Mouse (Mus musculus) frontal cortex, postnatal 14 days (tissue): Measurements from ENCODE around the gene Muc1.
A peak's percentile ranks its signal among the peaks of the same experiment; 100 is the strongest.

ENCODE experiments used
- DNase-seq, 2 experiments: peaks; one replicate each; pipeline ENCODE4 v3.0.0; 2022; ENCODE audit warnings: low spot score in 2 of 2

Gene Muc1

DNA sequence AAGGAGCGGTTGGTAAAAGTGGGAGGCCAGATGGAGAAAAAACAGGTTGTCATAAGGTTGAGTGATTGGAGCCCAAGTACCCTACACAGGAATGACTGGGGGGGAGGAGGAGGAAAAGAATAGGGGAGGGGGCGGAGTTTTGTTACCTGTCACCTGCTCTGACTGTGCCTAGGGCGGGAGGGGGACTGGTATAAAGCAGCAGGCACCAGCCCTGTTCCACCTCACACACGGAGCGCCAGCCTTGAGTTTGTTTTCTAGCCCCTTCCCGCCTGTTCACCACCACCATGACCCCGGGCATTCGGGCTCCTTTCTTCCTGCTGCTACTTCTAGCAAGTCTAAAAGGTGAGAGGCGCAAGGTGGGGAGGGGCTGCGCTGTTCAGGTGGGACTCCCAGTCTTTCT lies at the start of gene Muc1:
Muc1 (plus strand) TSS at position 222 of the 400 bp plus-strand sequence.
- no peak for DNase-seq

DNA sequence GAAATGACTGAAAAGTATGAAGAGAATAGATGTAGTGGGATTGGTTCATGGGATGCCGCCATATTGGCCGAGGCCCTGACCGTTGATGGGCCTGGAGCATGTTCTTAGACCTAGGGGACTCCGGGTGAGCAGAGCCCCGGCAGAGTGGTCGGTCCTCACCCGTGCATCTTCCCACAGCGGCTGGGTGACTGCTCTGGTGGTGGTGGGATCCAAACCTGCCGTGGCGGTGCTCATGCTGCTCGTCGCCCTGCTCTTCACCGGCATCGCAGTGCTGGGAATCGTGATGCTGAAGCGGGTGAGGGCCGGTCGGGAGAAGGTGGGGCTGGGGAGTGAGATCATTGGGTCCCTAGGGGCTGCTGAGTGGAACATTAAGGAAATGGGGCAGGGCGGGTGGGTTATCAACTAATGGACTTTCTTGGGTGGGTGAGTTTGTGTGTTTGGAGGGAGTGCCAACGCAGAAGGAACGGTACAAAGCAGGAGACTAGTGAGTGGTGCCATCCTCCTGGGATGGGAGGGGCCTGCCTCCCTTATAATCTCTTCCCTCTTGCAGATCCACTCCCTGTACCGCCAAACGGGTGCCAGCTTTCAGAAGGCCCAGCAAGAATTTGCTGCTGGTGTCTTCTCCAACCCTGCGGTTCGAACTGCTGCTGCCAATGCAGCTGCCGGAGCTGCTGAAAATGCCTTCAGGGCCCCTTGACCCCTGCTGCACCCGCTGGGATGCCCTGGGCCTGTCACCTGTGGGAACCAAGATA lies 46.9 kb upstream of the Muc1 start:
- DNase-seq: no peak

DNA sequence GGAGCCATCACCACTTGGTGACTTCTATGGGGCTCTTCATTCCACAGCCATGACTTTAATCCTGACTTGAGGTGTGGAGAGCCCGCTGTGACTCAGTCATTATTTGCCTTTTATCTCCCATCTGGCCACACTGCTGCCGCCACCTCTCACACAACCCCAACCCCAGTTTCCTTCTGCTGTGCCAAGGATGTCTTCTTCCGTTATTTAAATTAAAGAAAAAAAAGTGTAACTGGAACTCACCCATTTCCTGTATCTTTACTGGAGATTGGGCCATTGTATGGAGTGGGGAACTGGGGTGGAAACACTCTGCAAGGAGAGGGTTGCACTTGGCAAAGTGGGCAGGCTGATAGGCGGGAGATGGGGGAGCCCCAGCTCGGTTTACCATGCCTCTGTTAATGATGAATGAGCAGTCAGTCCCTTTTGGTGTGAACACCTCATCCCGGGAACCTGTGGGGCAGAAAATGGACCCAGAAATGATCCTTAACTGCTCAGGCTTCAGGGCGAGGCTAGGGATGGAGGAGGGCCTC lies 46.3 kb upstream of the Muc1 start:
- DNase-seq: no peak

DNA sequence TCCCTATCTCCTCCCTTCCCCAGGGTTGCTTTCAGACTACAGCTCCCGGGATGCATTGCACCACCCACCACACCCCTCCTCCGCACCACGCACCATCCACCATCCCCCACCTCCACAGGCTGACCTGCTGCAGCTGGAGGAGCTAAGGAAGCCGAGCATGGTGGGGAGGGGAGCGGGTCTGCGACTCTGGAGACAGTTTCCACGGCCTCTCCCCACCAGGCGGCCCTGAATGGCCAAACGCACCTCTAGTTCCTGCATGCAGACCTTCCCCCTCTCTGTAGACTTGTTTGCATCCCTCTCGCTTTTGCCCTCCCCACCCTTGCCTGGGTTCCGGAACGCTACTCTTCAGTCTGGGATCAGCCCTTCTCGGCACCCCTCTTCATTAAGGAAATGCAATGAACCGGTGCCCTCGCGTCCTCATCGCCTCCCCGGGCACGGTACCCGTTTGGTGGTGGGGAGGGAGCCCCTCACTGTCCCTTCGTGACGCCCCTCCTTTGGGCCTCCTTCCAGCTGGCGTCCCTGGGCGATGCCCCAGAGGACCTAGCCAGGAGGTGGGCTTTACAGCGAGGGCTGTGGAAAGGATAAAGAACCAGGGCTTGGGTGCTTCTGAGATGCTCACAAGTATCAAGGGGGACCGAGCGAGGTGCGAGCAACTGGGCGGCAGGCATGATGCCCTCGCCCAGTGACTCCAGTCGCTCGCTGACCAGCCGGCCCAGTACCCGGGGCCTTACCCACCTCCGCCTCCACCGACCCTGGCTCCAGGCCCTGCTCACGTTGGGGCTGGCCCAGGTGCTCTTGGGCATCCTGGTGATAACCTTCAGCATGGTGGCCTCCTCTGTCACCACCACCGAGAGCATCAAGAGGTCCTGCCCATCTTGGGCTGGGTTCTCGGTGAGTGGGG lies 45.5 kb upstream of the Muc1 start, which contains the start of gene Fam189b:
Fam189b (plus strand) TSS at position 86 of the 901 bp plus-strand sequence.
- peak; percentile 85 to 86 for DNase-seq

DNA sequence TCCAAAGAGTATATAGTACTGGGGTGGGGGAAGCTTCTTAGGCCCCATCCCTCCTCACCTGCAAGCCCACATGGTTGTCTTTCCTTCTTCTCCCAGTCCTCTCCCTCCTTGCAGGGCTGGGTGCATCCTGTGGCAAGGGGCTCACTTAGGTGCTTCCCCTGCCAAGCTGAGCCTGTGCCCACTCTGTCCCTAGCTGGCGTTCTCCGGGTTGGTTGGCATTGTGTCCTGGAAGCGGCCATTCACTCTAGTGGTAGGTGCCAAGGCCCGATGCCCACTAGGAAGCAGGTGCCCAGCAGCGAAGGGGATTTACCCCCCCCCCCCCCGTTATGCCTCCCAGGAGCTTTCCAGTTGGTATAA lies 44.9 kb upstream of the Muc1 start:
- no peak for DNase-seq

DNA sequence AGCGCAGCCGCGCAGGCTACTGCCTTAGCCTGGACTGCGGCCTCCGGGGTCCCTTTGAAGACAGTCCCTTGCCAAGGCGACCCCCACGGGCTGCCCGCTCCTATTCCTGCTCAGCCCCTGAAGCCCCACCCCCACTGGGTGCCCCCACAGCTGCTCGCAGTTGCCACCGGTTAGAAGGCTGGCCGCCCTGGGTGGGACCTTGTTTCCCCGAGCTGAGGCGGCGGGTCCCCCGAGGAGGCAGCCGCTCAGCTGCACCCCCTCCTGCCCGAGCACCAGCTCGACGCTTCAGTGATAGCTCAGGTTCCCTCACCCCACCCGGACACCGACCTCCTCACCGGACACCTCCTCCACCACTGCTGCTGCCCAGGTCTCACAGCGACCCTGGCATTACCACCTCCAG lies 41.7 kb upstream of the Muc1 start:
- no peak for DNase-seq

DNA sequence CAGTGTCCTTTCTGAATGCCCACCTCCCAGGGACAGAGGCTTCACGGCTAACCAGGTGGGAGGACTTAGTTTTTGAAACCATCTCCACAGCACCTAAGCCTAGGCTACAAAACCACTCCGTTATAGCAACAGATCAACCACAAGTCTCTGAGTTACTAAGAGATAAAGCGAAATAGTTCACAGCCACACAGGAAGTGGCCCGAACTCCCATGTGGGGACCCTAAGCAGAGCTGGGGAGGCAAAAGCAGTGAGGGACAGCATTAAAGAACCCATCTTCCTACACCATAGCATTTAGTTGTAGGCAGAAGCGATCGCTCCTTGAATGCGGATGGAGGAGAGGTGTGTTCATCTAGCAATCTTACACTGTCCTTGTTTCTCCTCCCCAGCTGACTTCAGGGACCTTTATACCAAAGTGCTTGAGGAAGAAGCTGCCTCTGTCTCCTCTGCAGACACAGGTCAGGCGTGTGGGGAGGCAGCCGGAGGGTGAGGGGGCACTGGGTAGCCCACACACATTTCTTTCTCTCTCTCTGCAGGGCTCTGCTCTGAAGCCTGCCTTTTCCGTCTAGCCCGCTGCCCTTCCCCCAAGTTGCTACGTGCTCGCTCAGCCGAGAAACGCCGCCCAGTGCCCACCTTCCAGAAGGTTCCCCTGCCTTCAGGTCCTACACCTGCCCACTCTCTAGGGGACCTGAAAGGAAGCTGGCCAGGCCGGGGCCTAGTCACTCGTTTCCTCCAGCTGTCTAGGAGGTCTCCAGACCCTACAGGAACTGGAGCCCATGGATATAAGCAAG lies 41.0 kb upstream of the Muc1 start:
- DNase-seq: no peak

DNA sequence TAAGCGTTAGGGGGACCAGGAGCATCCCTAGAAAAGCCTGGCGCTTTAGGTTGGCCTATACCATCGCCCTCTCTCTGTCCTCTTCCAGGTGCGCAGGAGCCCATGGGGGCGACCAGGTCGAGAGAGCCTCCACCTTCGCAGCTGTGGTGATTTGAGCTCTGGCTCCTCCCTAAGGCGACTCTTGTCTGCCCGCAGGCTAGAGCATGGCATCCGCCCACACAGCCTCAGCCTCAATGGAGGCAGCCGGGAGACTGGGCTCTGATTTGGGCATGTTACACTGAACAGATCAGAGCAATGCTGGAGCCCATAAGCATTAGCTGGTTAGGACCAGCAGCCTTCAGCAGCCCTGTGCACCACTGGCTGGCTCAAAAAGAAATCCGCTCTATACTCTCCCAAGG lies 40.4 kb upstream of the Muc1 start:
- no peak for DNase-seq

DNA sequence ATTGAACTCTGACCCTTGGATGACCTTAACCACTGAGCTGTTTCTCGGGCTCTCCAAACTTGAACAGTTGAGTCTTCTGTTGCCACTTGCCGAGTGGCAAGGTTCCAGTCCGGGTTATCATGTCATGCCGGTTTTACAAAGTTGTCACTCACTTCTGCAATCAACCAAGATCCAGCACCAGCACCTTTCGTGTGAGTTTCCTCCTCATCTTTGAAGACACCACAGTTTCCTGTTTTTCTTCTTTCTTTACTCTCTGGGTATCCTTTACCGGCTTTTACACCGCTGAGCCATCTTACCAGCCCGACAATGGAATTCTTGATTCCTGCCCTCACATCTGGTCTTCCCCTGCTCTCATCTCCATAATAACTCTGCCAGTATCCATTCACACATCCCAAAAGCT lies 38.4 kb upstream of the Muc1 start:
- no peak for DNase-seq

DNA sequence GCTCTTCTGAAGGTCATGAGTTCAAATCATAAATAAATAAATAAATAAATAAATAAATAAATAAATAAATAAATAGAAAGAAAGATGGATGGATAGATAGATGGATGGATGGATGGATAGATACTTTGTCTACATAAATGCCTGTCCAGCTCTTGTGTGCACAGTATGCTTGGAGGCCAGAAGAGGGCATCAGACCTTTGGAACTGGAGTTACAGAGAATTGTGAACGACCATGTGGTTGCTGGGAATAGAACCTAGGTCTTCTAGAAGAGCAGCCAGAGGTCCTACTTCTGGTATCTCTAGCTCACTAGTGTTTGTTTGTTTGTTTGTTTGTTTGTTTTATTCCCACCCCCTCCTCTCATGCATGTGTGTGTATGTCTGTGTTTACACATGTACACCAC lies 35.5 kb upstream of the Muc1 start:
- no peak for DNase-seq

DNA sequence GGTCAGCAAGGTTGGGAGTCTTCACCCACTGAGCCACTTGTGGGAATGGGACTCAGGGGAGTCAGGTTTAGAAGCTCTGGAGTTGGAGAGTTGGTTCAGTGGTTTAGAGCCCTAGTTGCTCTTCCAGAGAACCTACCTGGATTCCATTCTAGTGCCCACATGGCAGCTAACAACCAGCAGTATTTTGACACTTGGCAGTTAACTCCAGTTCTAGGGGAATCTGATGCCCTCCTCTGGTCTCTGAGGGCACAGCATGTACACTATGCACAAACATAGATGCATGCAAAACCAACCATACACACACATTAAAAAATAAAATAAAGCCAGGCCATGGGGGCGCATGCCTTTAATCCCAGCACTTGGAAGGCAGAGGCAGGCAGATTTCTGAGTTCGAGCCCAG lies 35.0 kb upstream of the Muc1 start:
- no peak for DNase-seq

DNA sequence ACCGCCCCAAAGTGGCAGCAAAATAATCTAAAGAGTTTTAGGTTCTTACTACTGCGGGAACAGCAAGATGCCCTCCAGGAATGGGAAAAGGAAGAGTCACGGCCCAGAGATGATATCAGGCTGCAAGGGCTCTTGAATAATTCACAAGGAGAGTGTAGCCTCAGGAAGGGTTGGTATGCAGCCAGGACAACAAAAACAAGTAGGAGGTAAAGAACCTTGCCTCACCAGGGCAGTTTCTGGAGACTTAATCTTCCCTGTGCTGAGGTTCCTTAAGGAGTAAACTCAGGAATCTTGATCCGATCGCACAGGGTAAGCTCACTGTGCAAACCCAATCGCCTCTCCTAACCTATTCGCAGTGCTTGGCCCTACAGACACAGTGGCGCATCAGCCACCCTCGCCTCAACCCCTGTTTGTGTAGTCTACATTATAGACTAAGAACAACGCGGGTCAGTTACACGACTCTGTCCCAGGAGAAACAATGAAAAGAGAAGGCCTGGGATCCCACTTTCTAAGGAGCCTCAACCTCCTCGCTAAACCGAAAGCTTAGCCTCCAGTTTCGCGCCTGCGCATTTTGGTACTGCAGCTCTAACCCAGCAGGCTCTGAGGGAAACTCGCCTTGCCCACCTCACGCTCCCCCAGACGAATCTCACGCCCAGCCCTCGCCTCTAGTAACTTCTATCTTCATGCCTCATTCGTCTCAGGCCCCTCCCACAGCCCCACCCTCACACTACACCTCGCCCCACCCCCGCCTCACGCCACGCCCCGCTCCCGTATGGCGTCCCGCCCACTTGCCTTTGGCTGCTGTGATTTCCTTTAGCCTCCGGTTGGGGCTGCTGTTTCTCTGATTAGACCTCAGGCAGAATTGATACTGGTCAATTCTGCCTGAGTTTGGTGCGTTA lies 32.6 kb upstream of the Muc1 start:
- DNase-seq: peak; percentile 74 to 76

DNA sequence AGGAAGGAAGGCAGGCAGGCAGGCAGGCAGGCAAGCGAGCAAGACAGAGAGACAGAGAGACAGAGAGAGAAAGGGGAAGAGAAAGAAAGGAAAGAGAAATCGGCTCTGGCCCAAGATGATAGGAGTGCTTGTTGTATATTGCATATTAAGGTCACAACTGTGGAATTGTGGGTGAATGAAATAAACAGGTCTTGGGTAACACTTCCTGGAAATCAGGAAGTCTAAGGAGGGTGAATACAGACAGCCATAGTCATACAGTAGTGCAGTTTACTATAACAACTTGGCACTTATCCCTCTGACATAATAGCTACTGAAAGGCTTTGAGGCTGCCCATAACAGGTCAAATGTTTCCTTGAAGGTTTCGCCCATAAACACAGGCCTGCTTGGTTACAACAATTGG lies 29.0 kb upstream of the Muc1 start:
- DNase-seq: no peak

DNA sequence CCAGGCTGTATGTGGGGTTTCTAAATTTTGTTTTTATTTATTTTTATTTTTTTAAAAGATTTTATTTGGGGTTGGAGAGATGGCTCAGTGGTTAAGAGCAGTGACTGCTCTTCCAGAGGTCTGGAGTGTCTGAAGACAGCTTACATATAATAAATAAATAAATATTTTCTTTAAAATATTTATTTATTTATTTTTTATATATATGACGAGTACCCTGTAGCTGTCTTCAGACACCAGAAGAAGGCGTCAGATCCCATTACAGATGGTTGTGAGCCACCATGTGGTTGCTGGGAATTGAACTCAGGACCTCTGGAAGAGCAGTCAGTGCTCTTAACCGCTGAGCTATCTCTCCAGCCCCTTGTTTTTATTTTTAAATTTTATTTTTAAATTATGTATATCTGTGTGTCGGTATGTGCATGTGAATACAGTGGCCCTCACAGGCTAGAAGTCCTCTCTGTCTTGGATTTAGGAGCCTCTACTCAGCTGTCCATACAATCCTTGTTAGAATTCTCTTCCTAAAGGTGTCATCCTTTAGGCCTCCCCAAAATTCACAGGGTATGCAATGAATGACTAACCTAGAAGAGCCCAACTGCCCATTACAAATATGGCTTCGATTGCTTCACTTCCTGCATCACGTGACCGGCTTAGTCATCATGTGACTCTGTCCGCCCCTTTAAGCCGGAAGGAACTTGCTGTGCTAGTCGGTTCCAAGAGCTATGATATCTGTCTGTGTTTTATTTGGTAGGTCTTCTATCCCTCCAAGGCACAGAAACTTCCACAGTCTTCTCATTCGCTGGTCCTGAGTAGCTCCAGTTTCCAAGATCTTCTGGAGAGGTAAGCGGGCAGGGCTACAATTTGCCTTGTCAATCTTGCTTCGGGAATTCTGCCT lies 26.4 kb upstream of the Muc1 start, which contains the start of gene Gba:
Gba (plus strand) TSS at position 676 of the 889 bp plus-strand sequence.
- DNase-seq: peak; percentile 68 to 82

DNA sequence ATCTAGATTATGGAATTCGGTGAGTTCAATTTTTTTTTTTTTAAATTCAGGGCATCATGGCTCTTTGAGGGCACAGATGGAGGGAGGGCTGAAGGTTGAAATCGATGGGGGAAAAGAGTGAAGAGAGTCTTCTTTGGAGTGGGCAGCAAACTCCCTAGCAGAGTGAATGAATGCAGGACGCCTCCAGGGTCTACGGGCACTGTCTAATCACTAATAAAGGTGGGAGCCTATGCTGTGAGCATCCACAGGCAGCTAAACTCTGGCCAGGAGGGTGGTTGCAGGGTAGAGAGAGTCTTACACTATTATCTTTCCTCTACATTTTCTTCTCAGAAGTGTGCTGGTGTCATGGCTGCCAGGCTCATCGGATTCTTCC lies 25.7 kb upstream of the Muc1 start:
- no peak for DNase-seq

DNA sequence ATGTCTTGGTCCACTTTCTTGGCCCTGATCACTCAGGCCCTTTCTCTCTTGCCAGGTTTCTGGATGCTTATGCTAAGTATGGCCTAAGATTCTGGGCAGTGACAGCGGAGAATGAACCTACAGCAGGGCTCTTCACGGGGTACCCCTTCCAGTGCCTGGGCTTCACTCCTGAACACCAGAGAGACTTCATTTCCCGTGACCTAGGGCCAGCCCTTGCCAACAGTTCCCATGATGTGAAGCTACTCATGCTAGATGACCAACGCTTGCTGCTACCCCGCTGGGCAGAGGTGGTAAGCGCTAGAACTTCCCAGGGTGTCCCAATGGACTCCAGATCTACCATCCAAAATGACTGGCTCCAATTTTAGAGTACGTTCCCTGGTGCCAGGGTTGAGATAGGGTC lies 22.8 kb upstream of the Muc1 start:
- no peak for DNase-seq

DNA sequence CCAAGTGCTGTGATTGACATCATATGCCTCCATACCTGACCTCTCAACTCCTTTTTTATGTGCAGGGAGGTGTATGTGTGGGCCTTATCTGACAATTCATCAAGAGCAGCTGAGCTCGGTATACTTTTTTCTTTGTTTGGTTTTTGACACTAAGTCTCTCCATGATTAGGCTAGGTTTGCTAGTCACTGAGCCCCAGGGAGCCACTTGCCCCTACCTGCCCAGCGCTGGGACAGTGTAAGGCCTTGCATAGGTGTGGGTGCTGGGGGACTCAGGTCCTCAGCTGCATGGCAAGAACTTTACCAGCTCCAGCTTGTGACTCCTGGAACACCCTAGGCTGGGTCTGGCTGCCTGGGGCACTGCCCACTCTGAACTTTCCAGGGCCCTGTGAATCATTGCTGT lies 22.2 kb upstream of the Muc1 start:
- DNase-seq: no peak

DNA sequence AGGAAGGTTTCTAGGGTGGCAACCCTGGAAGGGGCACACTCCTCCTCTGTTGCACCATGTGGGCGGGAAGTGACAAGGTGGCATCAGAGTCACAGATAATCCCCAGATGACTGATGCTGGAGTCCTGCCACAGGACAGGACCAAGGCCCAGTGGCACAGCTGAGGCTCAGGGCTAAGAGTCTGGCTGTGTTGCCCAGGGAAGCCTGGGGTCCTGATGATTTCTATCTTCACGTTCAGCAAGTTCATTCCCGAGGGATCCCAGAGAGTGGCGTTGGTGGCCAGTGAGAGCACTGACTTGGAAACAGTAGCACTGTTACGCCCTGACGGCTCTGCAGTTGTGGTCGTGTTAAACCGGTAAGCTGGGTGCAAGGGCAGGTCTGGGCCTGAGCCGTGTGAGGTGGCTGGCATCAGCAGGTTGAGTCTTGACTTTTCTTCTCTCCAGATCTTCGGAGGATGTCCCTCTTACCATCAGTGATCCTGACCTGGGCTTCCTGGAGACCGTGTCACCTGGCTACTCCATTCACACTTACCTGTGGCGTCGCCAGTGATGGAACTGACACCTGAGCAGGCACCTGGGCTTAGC lies 20.7 kb upstream of the Muc1 start:
- DNase-seq: no peak

DNA sequence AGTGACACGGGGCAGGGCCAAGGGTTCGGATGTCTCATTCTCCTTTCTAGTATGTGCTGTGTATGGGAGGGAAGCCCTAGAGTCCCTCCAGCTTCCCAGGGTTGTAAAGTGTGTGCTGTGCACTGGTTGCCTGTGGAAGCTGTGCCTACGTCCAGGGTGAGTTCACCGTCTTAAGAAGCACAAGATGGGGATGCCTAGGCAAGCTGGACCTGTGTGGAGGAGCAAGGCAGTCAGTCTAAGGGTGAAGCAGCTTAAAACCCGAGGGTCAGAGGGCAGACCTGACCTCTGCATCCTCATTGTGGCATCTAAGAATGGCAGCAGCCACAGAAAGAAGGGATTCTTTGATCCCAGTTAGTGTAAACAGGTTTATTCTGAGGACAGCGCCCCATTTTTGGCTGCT lies 20.1 kb upstream of the Muc1 start:
- no peak for DNase-seq

DNA sequence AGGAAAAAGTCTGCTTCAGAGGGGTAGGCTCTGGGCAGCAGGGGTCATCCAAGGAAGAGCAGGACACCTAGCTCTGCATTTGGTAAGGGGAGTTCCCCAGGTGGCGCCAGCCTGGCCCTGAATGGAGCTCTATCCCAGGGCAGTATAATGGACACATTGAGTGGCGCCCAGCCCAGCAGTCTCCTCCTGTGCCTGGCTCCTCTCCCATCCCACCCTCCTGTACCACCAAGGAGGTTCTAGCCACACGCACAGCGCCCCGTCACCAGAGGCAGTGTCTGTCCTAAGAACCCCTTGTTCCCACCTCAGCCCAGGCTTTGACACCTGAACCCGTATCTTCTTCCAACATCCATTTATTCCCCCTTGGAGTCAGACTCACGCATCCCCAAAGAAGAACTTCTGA lies 19.1 kb upstream of the Muc1 start:
- DNase-seq: no peak
